Mouse (Mus musculus) stomach, postnatal 0 days (tissue): ENCODE data around the gene Sp9. TPM values are rescaled to one million over a fixed set of nuclear protein-coding genes. Genes with fewer than 3 reads are reported as not detected.
A peak's percentile ranks its signal among the peaks of the same experiment; 100 is the strongest.

ENCODE experiments used
- ATAC-seq: fragments of 200-750 bp; cut with Nextera tagmentation; 2 replicates; pipeline ENCODE4 v1.8.0; 2017; ENCODE audit not compliant: low FRiP score, low TSS enrichment
- DNase-seq: peaks from one replicate; pipeline ENCODE4 v3.0.0-alpha.2; 2016; ENCODE audit warnings: low spot score
- H3K27ac ChIP-seq: fragments of 300-500 bp; sonication (generic); replicated peaks from 2 replicates; pipeline ENCODE4 v1.5.1; 2014; ENCODE audit warnings: mild to moderate bottlenecking, control low read depth
- H3K27me3 ChIP-seq: fragments of 300-500 bp; sonication (generic); 2 replicates; pipeline ENCODE4 v1.6.1; 2014; ENCODE audit warnings: low read length; ENCODE audit not compliant: control insufficient read depth, insufficient read depth
- H3K36me3 ChIP-seq: fragments of 300-500 bp; sonication (generic); 2 replicates; pipeline ENCODE4 v1.6.1; 2014; ENCODE audit warnings: low read length, mixed read lengths; ENCODE audit not compliant: control insufficient read depth, insufficient read depth
- H3K4me1 ChIP-seq: fragments of 300-500 bp; sonication (generic); replicated peaks from 2 replicates; pipeline ENCODE4 v1.6.1; 2014; ENCODE audit warnings: antibody characterized with exemption; ENCODE audit not compliant: control insufficient read depth, insufficient read depth
- H3K4me2 ChIP-seq: fragments of 300-500 bp; sonication (generic); replicated peaks from 2 replicates; pipeline ENCODE4 v1.6.1; 2014; ENCODE audit warnings: low read depth, mild to moderate bottlenecking, control low read depth, moderate library complexity
- H3K4me3 ChIP-seq: fragments of 300-500 bp; sonication (generic); 2 replicates; pipeline ENCODE4 v1.5.1; 2014; ENCODE audit warnings: low read depth, low read length, control low read depth
- H3K9ac ChIP-seq: fragments of 300-500 bp; sonication (generic); 2 replicates; pipeline ENCODE4 v1.6.1; 2014; ENCODE audit warnings: mild to moderate bottlenecking, low read length, control low read depth, mixed read lengths
- H3K9me3 ChIP-seq: fragments of 300-500 bp; sonication (generic); 2 replicates; pipeline ENCODE4 v1.6.1; 2016; ENCODE audit warnings: low read length; ENCODE audit not compliant: control insufficient read depth
- CTCF ChIP-seq: IDR thresholded peaks from 2 replicates; pipeline ENCODE4 v1.5.1; 2016; ENCODE audit warnings: antibody characterized with exemption, low read depth, mild to moderate bottlenecking, moderate library complexity
- EP300 ChIP-seq: optimal IDR thresholded peaks from 2 replicates; pipeline ENCODE3; 2016; ENCODE audit warnings: antibody characterized with exemption
- WGBS: fragments of 180-500 bp; shearing (Covaris S2); extraction: QIAGEN DNeasy Blood & Tissue Kit; methylation state at CpG from one replicate; pipeline ENCODE4 v1.1.7; 2014; 5-methylcytosine and 5-hydroxymethylcytosine counted together
- polyA plus RNA-seq: library from polyadenylated mRNA; unstranded; fragments of >200 nt; fragmentation: Nextera tagmentation; extraction: Ambion mirVana; gene quantifications from 2 replicates; pipeline ENCODE4 v1.2.1, GENCODE M21; 2015

The Sp9 gene
- 0.02 TPM in 1 of 2 replicates, not detected in the other for polyA plus RNA-seq

DNA sequence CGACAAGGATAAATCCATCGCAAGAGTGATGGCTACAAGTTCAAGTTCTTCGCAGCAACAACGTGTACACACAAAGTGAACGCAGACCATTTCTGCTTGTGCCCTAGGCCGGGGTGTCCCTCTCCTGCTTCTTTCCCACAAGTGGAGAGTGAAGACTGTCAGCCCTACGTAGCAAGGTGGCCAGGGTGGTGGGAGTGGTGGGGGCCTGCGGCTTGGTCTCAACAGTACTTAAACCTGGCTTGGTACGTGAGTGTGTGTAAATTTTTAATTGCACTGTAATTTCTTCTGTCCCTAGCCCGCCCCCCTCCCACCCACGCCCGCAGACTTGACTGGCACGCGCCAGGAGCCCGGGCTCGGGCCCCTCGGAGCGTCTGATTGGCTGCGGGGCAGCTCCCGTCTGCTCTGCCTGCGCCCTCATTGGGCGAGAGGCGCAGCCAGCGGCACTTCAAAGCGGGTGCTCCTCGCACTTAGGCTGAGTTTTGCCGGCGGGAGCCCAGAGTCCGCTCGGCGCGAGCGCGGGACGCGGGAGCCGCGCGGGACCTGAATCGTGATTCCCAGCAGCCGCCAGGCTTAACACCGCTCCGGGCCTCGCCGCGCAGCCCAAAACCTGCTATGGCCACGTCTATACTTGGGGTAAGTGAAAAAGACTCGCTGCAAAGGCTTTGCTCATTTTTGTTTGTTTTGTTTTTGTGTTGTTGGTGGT lies at the start of gene Sp9:
Gene Sp9, plus strand, starts transcription at position 467 of the 703 bp plus-strand sequence.
- Histone ChIP-seq H3K27ac (no peak within 1 kb of the TSS), H3K4me3 (peak within 1 kb of the TSS; percentile 34), H3K9me3 (no peaks in the 10 kb centered on the region), H3K27me3 (peaks cover 10% of the 10 kb centered on the region), H3K4me1 (0 out of 2 replicates have a peak, but pooled peaks cover 4% of the 10 kb centered on the region), H3K9ac (no peak within 1 kb of the TSS), H3K4me2 (peak within 1 kb of the TSS; percentile 51), H3K36me3 (no peaks in the 10 kb centered on the region)
- WGBS: 2% methylated on average over 48 of the region's 48 CpGs
- ATAC-seq (no peak), DNase-seq (peak; percentile 48)
- no peak for TF ChIP-seq CTCF
- TF ChIP-seq EP300: no peak

DNA sequence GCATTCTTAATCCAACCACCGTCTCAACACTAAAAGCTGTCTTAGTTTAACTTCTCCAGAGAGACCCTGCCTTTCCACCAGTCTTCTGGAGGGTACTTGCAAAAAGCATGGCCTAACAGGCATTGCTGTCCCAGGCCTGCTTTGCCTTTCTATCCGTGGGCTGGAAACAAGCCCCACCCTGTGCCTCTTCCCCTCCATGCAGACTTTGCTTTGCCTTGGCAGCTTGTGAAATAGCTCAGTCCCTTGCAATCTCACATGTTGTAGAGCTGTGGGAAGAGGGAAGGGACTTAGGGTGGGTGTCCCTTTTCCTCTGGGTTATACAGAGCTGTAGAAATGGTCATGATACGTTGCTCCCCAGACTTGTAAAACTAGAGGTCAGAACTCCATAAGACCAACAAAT lies 40.6 kb upstream of the Sp9 start:
- H3K4me1 ChIP-seq: no peaks in the 10 kb centered on the region
- no peaks in the 10 kb centered on the region for H3K36me3 ChIP-seq
- no peak overlapping the region for H3K9ac ChIP-seq
- no peak for DNase-seq
- ATAC-seq: no peak
- TF ChIP-seq EP300 (no peak), CTCF (no peak)
- WGBS: 57% methylated on average over 3 of the region's 3 CpGs
- no peaks in the 10 kb centered on the region for H3K9me3 ChIP-seq
- no peak overlapping the region for H3K27ac ChIP-seq
- H3K4me2 ChIP-seq: no peak overlapping the region
- H3K27me3 ChIP-seq: no peaks in the 10 kb centered on the region
- no peak overlapping the region for H3K4me3 ChIP-seq

DNA sequence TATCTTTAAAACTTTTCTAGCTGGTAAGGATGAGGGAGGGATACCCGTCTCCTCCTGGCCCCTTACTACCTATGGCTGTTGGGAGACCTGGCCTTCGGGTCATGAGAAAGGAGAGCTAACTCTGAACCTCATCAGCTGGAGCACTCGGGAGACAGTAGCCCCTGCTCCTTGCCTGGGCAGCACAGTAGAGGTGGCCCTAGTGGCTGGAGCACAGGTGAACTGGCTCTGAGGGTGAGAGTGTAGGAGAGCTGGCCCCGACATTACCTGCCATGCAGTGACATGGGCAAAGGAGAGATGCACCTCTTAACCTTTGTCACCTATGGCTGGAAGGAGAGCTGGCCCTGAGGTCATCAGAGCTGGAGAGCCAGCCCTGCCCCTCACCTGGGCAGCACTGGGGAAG lies 30.4 kb upstream of the Sp9 start:
- no peak for ATAC-seq

DNA sequence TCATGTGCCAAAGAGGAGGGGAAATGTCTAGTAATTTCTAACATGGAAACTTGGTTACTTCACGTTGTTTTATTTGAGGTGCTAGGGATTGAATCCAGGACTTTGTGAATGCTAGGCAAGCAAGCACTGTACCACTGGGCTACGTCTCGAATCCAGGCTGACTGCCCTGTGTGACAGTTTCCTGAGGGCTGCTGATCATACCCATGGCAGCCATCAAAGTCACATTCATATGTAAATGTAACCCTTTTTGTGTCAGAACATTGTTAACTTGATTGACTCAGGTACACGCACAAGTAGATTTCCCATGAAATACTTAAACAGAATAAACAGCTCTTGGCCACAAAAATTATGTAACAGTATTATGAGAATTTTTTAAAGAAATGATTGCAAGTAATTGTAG lies 23.0 kb upstream of the Sp9 start:
- Histone ChIP-seq H3K4me1 (no peaks in the 10 kb centered on the region), H3K36me3 (no peaks in the 10 kb centered on the region), H3K4me3 (no peak overlapping the region), H3K9ac (no peak overlapping the region), H3K9me3 (no peaks in the 10 kb centered on the region), H3K4me2 (no peak overlapping the region), H3K27ac (no peak overlapping the region), H3K27me3 (no peaks in the 10 kb centered on the region)
- DNase-seq: no peak
- no peak for ATAC-seq
- WGBS: 86% methylated on average over 4 of the region's 4 CpGs
- TF ChIP-seq EP300 (no peak), CTCF (no peak)

More for the DNA sequence above, 30.4 kb upstream of the Sp9 start:
- no peak overlapping the region for H3K4me3 ChIP-seq
- no peak overlapping the region for H3K27ac ChIP-seq
- TF ChIP-seq EP300: no peak
- no peak for TF ChIP-seq CTCF
- H3K9ac ChIP-seq: no peak overlapping the region
- H3K9me3 ChIP-seq: no peaks in the 10 kb centered on the region
- H3K4me2 ChIP-seq: no peak overlapping the region
- WGBS: 75% methylated on average over 4 of the region's 4 CpGs
- no peaks in the 10 kb centered on the region for H3K4me1 ChIP-seq
- no peaks in the 10 kb centered on the region for H3K27me3 ChIP-seq
- DNase-seq: no peak
- no peaks in the 10 kb centered on the region for H3K36me3 ChIP-seq

DNA sequence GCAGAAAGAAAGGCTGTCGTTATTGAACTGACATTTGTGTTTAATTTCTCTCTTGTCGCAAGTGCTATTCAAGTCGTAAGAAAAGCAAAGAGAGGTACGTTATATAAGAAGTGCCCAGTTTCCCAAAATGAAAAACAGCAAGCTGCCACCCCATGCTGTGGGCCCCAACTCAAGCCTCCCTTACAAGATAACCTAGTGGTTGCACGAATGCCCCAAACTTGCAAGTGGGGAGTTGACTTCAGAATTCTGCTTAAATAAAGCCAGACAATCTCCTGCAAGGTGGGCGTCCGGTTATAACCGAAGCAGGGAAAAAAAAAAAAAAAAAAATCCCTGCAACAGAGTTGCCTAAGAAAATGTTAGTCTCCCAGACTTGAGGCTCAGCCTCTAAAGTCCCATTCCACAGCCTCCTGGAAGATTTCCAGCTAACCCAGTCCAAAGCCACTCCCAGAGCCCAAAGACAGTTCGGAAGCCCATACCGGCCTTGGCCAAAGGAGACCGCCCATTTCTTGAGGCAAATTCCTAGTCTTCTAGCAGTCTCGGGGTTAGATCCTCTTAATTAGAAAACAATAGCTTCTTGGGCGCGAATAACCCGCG lies 8.5 kb upstream of the Sp9 start:
- no peak for TF ChIP-seq EP300
- Histone ChIP-seq H3K9ac (peak overlapping the region; percentile 4; the same call in 1 of the 2 replicates), H3K27ac (no peak overlapping the region), H3K36me3 (no peaks in the 10 kb centered on the region), H3K9me3 (no peaks in the 10 kb centered on the region), H3K4me2 (peak overlapping the region; percentile 62), H3K27me3 (peaks cover 18% of the 10 kb centered on the region; the same call in 1 of the 2 replicates), H3K4me3 (peak overlapping the region; percentile 42), H3K4me1 (peaks cover 5% of the 10 kb centered on the region; the same call in 1 of the 2 replicates)
- 13% methylated on average over 16 of the region's 16 CpGs for WGBS
- DNase-seq (no peak), ATAC-seq (no peak)
